Mouse (Mus musculus): ENCODE measurements around the gene Olfr1249. TPM values are rescaled to one million over a fixed set of nuclear protein-coding genes. Genes with fewer than 3 reads are reported as not detected.
"Not testable (repeated sequence)": the region's sequence is repeated elsewhere in the genome, so short reads cannot be mapped to it uniquely, and the experiment has no call there.

Olfr1249 gene
- total RNA-seq (2017): not detected in 2 replicates

DNA sequence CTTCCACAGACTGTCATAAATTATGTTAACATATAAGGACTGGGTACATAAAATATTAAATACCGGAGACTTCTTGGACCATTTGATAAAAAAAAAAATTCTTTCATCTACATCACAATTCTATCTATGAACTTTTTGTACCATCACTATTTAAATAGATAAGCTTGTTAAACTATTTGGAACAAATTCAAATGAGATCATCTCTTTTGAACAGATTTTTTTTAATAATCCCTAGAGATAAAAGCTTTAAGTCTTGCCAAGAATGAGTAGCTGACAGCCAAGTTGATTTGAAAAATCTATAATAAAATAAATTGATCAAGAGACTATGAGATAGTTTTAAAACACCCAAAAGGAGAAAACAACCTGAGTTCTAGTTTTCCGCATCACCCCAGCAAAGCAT, at the start of gene Olfr1249:
TSS of gene Olfr1249 (minus strand) at position 101 of the 400 bp plus-strand sequence.
- no peak for ATAC-seq (replicated peaks; ENCODE audit: low read depth, poor library complexity, severe bottlenecking)

DNA sequence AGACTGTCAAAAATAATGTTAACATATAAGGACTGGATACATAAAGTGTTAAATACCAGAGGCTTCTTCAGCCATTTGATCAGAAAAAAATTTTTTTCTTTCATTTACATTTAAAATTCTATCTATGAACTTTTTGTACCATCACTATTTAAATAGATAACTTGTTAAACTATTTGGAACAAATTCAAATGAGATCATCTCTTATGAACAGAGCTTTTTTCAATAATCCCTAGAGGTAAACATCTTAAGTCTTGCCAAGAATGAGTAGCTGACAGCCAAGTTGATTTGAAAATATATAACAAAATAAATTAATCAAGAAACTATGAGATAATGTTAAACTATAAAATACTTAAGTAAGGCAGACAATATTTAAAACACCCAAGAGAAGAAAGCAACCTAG, 37.1 kb upstream of the Olfr1249 start, which contains the start of gene Olfr1251:
TSS of gene Olfr1251 (minus strand) at position 101 of the 400 bp plus-strand sequence.
- ATAC-seq (replicated peaks; ENCODE audit: low read depth, poor library complexity, severe bottlenecking): no peak

DNA sequence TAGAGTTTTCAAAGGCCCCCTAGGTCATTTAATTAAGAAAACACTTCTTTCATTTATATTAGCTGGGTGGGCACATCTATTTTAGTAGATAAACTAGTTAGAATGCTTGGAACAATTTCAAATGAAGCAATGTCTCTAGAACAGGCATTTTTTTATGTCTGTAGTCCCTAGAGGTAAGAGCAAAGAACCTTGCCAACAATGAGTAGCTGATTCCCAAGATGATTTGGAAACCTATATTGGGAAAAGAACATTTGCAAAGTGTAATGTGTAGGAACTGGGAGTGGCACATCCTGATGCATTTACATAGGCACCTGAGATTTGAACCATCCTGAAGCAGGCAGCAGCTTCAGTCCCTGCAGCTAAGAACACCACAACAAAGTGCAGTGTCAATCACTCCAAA, 26.6 kb upstream of the Olfr1249 start, which contains the start of gene Olfr1250:
TSS of gene Olfr1250 (minus strand) at position 101 of the 400 bp plus-strand sequence.
- ATAC-seq (replicated peaks; ENCODE audit: low read depth, poor library complexity, severe bottlenecking): no peak

DNA sequence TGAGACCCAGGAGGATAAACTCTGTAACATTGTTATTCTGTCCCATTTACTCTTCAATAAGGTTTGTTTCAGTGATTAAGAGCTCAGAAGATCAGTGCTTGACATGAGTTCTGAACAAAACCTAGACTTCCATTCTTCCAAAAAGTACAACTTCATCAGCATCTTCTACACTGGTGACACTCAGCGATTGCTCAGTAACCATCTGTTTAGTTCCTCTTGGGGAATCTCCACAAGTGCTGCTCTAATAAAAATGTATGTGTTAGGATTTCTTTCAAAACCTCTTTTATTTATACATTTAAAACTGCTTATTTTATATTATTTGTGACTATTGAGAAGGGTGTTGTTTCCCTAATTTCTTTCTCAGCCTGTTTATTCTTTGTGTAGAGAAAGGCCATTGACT, 16.6 kb downstream of the Olfr1249 start, which contains the start of gene Olfr1248:
TSS of gene Olfr1248 (minus strand) at position 101 of the 400 bp plus-strand sequence.
- ATAC-seq (replicated peaks; ENCODE audit: low read depth, poor library complexity, severe bottlenecking): not testable (repeated sequence)

DNA sequence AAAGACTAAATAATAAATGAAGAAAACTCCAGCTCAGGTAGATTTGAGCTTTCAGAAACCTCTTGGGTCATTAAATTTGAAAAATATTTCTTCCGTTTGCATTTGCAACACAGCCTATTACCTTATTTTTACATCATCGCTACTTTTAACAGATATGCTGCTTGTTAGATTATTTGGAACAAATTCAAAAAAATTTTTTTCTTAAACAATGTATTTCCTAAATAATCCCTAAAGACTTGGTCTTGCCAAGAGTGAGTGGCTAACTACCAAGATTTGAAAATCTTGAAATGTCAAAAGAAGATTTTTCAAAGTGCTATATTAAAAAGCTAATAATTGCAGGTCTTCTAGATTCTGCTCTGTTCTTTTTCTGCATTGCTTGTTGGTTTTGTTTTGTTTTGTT, 20.8 kb downstream of the Olfr1249 start, which contains the start of gene Olfr1247:
TSS of gene Olfr1247 (minus strand) at position 101 of the 400 bp plus-strand sequence.
- ATAC-seq (replicated peaks; ENCODE audit: low read depth, poor library complexity, severe bottlenecking): no peak

- ATAC-seq (replicated peaks; ENCODE audit: low read depth, poor library complexity, severe bottlenecking): no peak
Measured at GRCm38 (mm10) chr2:89593057-89593456, 41.7 kb downstream of the Olfr1249 start, which contains the start of gene Olfr1246. Gene Olfr1246, minus strand, starts transcription at chr2:89593157.

Other genes with a start within 250 kb of the Olfr1249 start
- gene Olfr1238, start 225.3 kb downstream of the Olfr1249 start, total RNA-seq (2017): not detected in 2 replicates
- not detected in 2 replicates for gene Olfr1239, start 214.6 kb downstream of the Olfr1249 start, total RNA-seq (2017)
- not detected in 2 replicates for gene Olfr1240, start 192.0 kb downstream of the Olfr1249 start, total RNA-seq (2017)
- gene Olfr1241, start 147.9 kb downstream of the Olfr1249 start, total RNA-seq (2017): not detected in 2 replicates
- gene Olfr1242, start 136.6 kb downstream of the Olfr1249 start, total RNA-seq (2017): not detected in 2 replicates
- not detected in 2 replicates for gene Olfr1243, start 103.5 kb downstream of the Olfr1249 start, total RNA-seq (2017)
- gene Olfr1245, start 56.5 kb downstream of the Olfr1249 start, total RNA-seq (2017): not detected in 2 replicates
- not detected in 2 replicates for gene Olfr1246, start 41.8 kb downstream of the Olfr1249 start, total RNA-seq (2017)
- gene Olfr1247, start 20.9 kb downstream of the Olfr1249 start, total RNA-seq (2017): not detected in 2 replicates
- gene Olfr1248, start 16.7 kb downstream of the Olfr1249 start, total RNA-seq (2017): not detected in 2 replicates
- gene Olfr1250, start 26.5 kb upstream of the Olfr1249 start, total RNA-seq (2017): not detected in 2 replicates
- gene Olfr1251, start 37.0 kb upstream of the Olfr1249 start, total RNA-seq (2017): not detected in 2 replicates
- gene Olfr1252, start 90.0 kb upstream of the Olfr1249 start, total RNA-seq (2017): not detected in 2 replicates
- gene Olfr1253, start 122.1 kb upstream of the Olfr1249 start, total RNA-seq (2017): not detected in 2 replicates
- not detected in 2 replicates for gene Olfr1254, start 158.6 kb upstream of the Olfr1249 start, total RNA-seq (2017)
- gene Olfr1255, start 177.1 kb upstream of the Olfr1249 start, total RNA-seq (2017): not detected in 2 replicates
- not detected in 2 replicates for gene Olfr1256, start 206.6 kb upstream of the Olfr1249 start, total RNA-seq (2017)
- gene Olfr48, start 213.2 kb upstream of the Olfr1249 start, total RNA-seq (2017): not detected in 2 replicates
- gene Olfr1257, start 243.5 kb upstream of the Olfr1249 start, total RNA-seq (2017): not detected in 2 replicates

Measured in common myeloid progenitor, adult 5-6 weeks (primary cell).